Mouse (Mus musculus): ENCODE results near the gene Akap6.
"Not testable (repeated sequence)": the region's sequence is repeated elsewhere in the genome, so short reads cannot be mapped to it uniquely, and the experiment has no call there.

Gene Akap6

GRCm38 (mm10) chr12:52711857-52712640 is 12.9 kb downstream of the Akap6 start:
- no peak for DNase-seq (ENCODE audit: low spot score)

- no peak for DNase-seq (ENCODE audit: low spot score)
These were observed 19.2 kb downstream of the Akap6 start for GRCm38 (mm10) chr12:52718392-52718791.

GRCm38 (mm10) chr12:52719232-52719631 is 20.0 kb downstream of the Akap6 start:
- no peak for DNase-seq (ENCODE audit: low spot score)

GRCm38 (mm10) chr12:52719681-52720080 is 20.5 kb downstream of the Akap6 start:
- DNase-seq (ENCODE audit: low spot score): no peak

- not testable (repeated sequence) for DNase-seq (ENCODE audit: low spot score)
These were observed 24.9 kb downstream of the Akap6 start for GRCm38 (mm10) chr12:52724039-52724615.

GRCm38 (mm10) chr12:52726434-52727231 is 27.4 kb downstream of the Akap6 start:
- no peak for DNase-seq (ENCODE audit: low spot score)

GRCm38 (mm10) chr12:52729396-52729795 is 30.2 kb downstream of the Akap6 start:
- DNase-seq (ENCODE audit: low spot score): no peak

GRCm38 (mm10) chr12:52735161-52735560 is 36.0 kb downstream of the Akap6 start:
- DNase-seq (ENCODE audit: low spot score): not testable (repeated sequence)

- no peak for DNase-seq (ENCODE audit: low spot score)
These were observed 38.0 kb downstream of the Akap6 start for GRCm38 (mm10) chr12:52737151-52737550.

- DNase-seq (ENCODE audit: low spot score): no peak
These were observed 40.1 kb downstream of the Akap6 start for GRCm38 (mm10) chr12:52739326-52739725.

- DNase-seq (ENCODE audit: low spot score): no peak
These were observed 42.6 kb downstream of the Akap6 start for GRCm38 (mm10) chr12:52741801-52742200.

GRCm38 (mm10) chr12:52750006-52750405 is 50.8 kb downstream of the Akap6 start:
- DNase-seq (ENCODE audit: low spot score): no peak

- no peak for DNase-seq (ENCODE audit: low spot score)
These were observed 56.5 kb downstream of the Akap6 start for GRCm38 (mm10) chr12:52755649-52756048.

GRCm38 (mm10) chr12:52757881-52758280 is 58.7 kb downstream of the Akap6 start:
- DNase-seq (ENCODE audit: low spot score): no peak

GRCm38 (mm10) chr12:52764046-52764445 is 64.9 kb downstream of the Akap6 start:
- DNase-seq (ENCODE audit: low spot score): no peak

GRCm38 (mm10) chr12:52764810-52765209 is 65.6 kb downstream of the Akap6 start:
- no peak for DNase-seq (ENCODE audit: low spot score)

GRCm38 (mm10) chr12:52769561-52769960 is 70.4 kb downstream of the Akap6 start:
- DNase-seq (ENCODE audit: low spot score): no peak

- DNase-seq (ENCODE audit: low spot score): no peak
These were observed 72.7 kb downstream of the Akap6 start for GRCm38 (mm10) chr12:52771931-52772330.

GRCm38 (mm10) chr12:52772494-52773280 is 73.5 kb downstream of the Akap6 start:
- no peak for DNase-seq (ENCODE audit: low spot score)

GRCm38 (mm10) chr12:52773847-52774246 is 74.7 kb downstream of the Akap6 start:
- no peak for DNase-seq (ENCODE audit: low spot score)

- DNase-seq (ENCODE audit: low spot score): peak; percentile 36
These were observed 75.2 kb downstream of the Akap6 start for GRCm38 (mm10) chr12:52774382-52774781.

- DNase-seq (ENCODE audit: low spot score): no peak
These were observed 81.0 kb downstream of the Akap6 start for GRCm38 (mm10) chr12:52780216-52780615.
